Mouse (Mus musculus) embryonic stem cell, embryonic (primary cell): Measurements from ENCODE around the gene Fbln1.

Experiments used
- CTCF ChIA-PET, 4 experiments: fragments of 300-600 bp in 2 of 4; fragments of 350-600 bp in 2 of 4; sonication (Branson Sonifier 250); formaldehyde crosslinking; loops; one replicate each; lab custom pipeline; 2022; ENCODE audit warnings: inconsistent platforms in 2 of 4; lab: Charles Lee
- POLR2A ChIA-PET, 4 experiments: fragments of 300-600 bp in 2 of 4; fragments of 350-600 bp in 2 of 4; sonication (Branson Sonifier 250); formaldehyde crosslinking; loops; one replicate each; lab custom pipeline; 2022; ENCODE audit warnings: antibody characterized with exemption in 4 of 4, inconsistent platforms in 1 of 4; lab: Charles Lee

The Fbln1 gene

DNA sequence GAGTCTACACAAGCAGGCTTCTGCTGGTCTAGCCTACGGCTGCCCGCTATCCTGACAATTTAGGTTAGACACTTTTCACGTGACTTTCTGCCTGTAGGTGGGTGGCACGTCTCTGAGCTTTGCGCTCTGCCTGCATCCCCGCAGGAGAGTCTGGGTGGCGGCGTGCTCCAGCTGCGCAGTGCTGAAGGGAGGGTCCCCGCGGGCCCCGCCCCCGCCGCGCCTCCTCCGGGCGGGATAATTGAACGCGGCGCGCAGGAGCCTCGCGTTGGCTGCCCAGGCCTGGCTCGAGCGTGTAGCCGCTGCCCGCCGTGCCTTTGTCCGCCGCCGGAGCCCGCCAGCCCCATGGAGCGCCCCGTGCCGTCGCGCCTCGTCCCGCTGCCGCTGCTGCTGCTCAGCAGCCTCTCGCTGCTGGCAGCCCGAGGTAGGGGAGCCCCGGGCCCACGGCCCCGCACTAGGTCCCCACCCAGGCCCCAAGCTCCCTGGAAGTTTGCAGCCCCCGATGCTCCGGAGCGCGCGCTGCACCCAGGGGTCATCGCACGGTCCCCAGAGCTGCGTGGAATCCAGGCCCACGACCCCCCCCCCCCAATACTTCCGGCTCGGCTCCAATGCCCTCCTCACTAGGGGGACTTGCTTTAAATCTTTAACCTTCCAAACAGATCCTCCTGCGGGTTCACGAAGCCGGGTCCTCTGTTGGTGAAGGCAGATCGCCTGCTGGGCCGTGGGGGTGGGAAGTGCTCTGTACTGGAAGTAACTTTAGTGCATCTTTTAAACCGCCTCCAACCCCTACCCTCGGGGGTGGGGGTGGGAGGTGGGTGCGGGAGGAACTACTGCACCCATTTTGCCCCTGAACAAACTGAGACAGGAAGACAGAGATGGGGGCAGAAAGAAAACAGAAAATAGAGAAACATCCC is at the start of gene Fbln1:
Gene Fbln1, plus strand, starts transcription at position 158 of the 911 bp plus-strand sequence.
- CTCF ChIA-PET = interaction anchor here (0.5 to 2.3 kb wide), 16 partner anchors 10 to 1352 kb away, joined by 3 to 7 read pairs (median 4); no protein-coding TSS in a partner anchor
- POLR2A ChIA-PET = interaction anchor here (0.6 to 2.6 kb wide), 22 partner anchors 8 to 970 kb away, joined by 3 to 9 read pairs (median 4); partner anchors contain the start of gene Ribc2 (in 1 of the 4)

DNA sequence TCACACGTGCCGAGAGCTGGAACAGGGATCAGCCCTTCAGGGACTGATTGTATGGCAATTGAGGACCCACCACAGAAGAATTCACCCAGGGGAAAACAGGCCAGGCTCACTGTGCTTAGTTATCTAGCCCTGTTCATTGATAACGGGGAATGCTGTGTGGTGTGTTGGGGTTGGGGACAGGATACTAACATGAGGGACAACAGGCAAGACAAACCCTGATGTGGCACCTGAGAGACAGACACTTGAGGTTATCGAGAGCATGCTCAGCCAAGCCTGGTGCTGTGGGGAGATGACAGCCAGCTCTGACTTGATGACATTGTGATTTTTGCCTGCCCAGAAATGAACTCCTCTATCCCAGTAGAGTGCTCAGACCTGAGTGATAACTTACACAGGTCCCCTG is 49.6 kb upstream of the Fbln1 start:
- CTCF ChIA-PET = interaction anchor here in 1 of 4 experiments (1.5 kb wide), 1 partner anchor 101 kb away, joined by 4 read pairs; no protein-coding TSS in a partner anchor
- POLR2A ChIA-PET = no interaction called here

DNA sequence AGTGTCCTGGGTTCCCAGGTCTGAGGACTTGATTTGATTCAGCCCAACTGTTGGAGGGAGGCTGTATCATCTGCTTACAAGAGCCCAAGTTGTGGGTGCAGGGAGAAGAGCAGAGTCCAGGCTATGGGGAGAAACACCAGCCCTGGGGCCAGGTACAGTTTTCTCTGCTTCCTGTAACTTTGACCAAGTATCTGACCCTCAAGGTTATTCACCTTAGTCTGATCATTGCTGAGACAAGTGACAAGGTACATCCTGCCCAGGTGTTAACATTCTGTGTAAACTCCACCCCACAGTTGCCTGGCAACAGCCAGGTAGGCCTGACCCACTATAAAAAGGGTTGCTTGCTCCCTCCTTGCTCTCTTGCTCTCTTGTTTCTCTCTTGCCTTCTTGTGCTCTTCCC is 44.3 kb upstream of the Fbln1 start:
- POLR2A ChIA-PET = no interaction called here
- CTCF ChIA-PET = interaction anchor here in 1 of 4 experiments (1.1 kb wide), 1 partner anchor 9 kb away, joined by 3 read pairs; no protein-coding TSS in a partner anchor

- CTCF ChIA-PET = interaction anchor here in 2 of 4 experiments (0.8 to 1.8 kb wide), 2 partner anchors 11 to 12 kb away, joined by 3 to 6 read pairs; no protein-coding TSS in a partner anchor
Observed at GRCm38 (mm10) chr15:85162693-85163663, 42.8 kb upstream of the Fbln1 start.

DNA sequence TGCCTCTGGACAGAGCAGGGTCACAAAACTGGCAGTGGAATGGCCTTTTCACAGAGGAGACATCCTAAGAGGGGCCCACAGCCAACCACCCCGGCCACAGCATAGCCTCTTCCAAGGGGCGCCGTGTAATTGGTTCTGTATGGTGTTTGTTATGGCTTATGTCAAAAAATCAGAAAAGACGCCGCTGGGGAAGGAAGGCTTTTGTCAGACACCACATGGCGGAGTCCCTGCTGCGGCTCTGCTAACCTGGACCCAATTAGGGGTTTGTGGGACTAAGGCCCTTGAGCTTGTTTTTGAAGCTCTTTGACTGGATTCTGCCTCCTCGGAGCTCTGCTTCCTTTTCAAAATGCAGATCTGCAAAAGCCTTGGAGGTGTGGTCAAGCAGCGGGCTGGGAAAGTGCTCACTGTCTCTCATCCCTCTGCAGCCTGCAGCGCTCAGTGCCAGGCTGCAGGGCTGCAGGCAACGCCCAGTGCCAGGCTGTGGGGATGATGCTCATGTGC is 39.3 kb upstream of the Fbln1 start:
- POLR2A ChIA-PET = interaction anchor here in 1 of 4 experiments (0.5 to 0.9 kb wide), 3 partner anchors 15 to 210 kb away, joined by 3 to 4 read pairs (median 3); no protein-coding TSS in a partner anchor
- CTCF ChIA-PET = interaction anchor here in 3 of 4 experiments (0.6 to 1.6 kb wide), 4 partner anchors 15 to 425 kb away, joined by 3 to 6 read pairs (median 3); no protein-coding TSS in a partner anchor

More at GRCm38 (mm10) chr15:85162693-85163663, 42.8 kb upstream of the Fbln1 start:
- POLR2A ChIA-PET = no interaction called here

DNA sequence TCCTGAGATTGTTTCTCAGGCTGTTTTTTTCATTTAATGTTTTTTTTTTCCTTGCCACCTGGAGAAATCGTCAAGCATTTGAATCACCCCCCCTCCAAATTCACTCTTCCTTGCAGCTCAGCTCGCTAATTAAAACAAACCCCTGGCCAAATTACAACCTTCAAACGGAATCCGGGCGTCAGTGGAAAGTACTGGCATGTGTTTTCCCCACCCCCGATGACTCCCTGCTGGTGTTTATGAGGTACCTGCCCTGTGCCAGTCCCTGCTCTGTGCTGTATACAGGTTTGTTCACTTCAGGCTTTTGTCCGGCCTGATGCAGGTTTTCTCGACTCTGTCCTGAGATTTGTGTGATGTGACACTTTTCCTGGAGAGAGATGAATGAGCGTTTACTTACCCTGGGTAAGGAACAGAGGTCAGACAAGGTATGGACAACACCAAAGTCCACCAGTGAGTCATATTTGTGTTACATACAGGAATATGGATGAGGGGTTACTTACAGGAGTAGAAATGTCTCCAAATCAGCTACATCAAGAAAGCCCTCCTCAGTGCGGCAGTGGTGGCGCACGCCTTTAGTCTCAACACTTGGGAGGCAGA is 38.6 kb upstream of the Fbln1 start:
- ChIA-PET POLR2A (no interaction called here), CTCF (interaction anchor here in 2 of 4 experiments (0.6 to 1.6 kb wide), 2 partner anchors 16 to 616 kb away, joined by 3 to 6 read pairs; no protein-coding TSS in a partner anchor)

DNA sequence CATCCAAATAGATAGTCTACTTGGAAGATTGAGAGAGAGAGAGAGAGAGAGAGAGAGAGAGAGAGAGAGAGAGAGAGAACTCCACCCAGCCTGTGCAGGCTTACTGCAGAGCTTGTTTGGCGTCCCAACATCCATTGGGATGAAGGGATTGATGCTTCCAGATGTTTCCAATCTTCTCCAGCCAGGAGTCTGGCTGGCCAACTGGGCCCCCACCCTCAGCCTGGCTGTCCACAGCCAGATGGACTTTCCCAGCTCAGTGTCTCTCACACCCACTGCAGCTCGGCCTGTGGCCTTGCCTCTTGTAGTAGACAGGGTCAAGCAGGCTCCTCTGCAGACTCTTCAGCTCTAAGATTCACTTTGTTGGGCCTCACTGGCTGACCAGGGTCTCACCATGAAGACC is 33.7 kb upstream of the Fbln1 start:
- POLR2A ChIA-PET = interaction anchor here in 1 of 4 experiments (1.4 kb wide), 1 partner anchor 34 kb away, joined by 4 read pairs; the partner anchor contains the start of gene Fbln1
- CTCF ChIA-PET = interaction anchor here in 1 of 4 experiments (1.2 kb wide), 1 partner anchor 21 kb away, joined by 4 read pairs; no protein-coding TSS in a partner anchor

GRCm38 (mm10) chr15:85173425-85173824 is 32.3 kb upstream of the Fbln1 start:
- CTCF ChIA-PET = interaction anchor here in 1 of 4 experiments (1.4 kb wide), 1 partner anchor 22 kb away, joined by 6 read pairs; no protein-coding TSS in a partner anchor
- POLR2A ChIA-PET = interaction anchor here in 2 of 4 experiments (1.1 to 1.8 kb wide), 3 partner anchors 11 to 33 kb away, joined by 3 to 4 read pairs (median 4); partner anchors contain the start of gene Fbln1 (in 1 of the 2)

DNA sequence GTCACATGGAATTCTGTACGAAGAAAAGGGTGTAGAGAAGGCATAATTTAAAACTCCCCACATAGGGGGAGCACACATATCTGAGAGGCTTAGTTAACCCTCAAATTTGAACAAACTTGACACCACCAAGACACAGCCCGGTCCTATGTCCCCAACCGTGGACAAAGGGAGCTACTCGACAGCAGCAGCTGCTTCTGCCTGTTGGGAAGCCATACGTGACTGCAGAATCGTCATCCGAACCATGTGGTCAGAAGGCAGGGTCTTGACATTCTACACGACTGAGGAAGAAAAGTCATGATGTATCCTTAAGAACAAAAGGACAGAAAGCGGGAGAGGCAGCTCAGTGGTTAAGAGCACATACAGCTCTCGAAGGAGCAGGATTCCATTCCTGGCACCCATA is 31.7 kb upstream of the Fbln1 start:
- POLR2A ChIA-PET = interaction anchor here in 3 of 4 experiments (0.6 to 1.8 kb wide), 4 partner anchors 12 to 323 kb away, joined by 3 to 4 read pairs (median 4); no protein-coding TSS in a partner anchor

DNA sequence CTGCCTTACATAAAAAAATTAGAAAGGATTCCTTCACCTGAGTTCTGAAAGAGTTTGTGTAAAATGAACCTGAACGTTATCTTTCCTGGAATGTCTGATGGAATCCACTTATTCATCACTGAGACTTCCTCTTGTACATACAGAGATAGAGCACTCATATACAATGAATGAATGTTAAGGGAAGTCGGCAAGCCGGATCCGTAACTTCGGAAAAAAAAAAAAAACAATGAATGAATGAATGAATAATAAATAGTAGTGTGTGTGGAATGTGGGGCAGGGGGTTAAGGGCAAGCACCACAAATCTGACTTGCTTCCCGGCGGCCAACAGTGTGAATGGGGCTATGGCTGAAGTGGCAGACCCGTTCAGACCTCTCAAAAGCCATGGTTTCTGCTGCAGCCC is 28.2 kb upstream of the Fbln1 start:
- ChIA-PET POLR2A (no interaction called here), CTCF (no interaction called here)

More for the DNA sequence above, 31.7 kb upstream of the Fbln1 start:
- CTCF ChIA-PET = interaction anchor here in 2 of 4 experiments (0.7 to 1.4 kb wide), 2 partner anchors 23 to 93 kb away, joined by 5 to 6 read pairs; no protein-coding TSS in a partner anchor

DNA sequence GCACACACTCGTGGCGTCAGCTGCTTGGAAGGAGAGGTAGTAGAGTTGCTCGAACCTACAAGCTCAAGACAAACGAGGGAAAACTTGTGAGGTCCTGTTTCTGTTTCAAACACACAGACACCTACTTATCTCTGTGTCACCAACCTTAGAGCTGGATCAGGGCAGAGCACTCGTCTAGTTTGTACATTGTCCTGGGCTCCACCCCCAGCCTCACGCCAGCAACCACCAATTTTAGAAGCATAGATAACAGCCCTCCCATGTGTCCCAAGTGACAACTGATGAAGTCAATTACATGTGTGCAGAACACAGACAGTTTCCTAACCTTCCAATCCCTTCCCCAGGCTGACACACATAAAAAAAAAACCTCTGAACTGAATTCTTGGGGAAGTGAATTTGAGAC is 27.6 kb upstream of the Fbln1 start:
- POLR2A ChIA-PET = no interaction called here
- CTCF ChIA-PET = no interaction called here

GRCm38 (mm10) chr15:85179528-85180180 is 26.1 kb upstream of the Fbln1 start:
- POLR2A ChIA-PET = no interaction called here
- CTCF ChIA-PET = interaction anchor here in 1 of 4 experiments (0.6 to 0.8 kb wide), 3 partner anchors 19 to 69 kb away, joined by 8 to 14 read pairs (median 10); no protein-coding TSS in a partner anchor

DNA sequence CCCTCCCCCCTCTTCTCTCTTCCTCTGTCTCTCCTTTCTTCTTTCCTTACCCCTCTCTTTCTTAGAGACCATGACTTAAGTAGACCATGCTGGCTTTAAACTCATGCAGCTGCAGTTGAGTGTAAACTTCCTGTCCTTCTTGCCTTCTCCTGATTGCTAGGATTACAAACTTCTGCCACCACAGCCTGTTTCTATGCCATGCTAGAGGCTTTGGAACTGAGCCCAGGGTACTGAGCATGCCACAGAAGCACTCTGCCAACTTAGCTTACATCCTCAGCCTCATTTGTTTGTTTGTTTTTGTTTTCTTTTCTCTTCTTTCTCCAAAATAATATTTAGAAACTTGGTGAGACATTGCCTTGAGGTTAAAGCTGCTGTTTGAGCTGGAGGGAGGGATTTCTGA is 25.4 kb upstream of the Fbln1 start:
- CTCF ChIA-PET = interaction anchor here in 1 of 4 experiments (0.8 kb wide), 1 partner anchor 29 kb away, joined by 14 read pairs; no protein-coding TSS in a partner anchor
- POLR2A ChIA-PET = no interaction called here

- ChIA-PET POLR2A (interaction anchor here in 1 of 4 experiments (0.9 kb wide), 1 partner anchor 22 kb away, joined by 3 read pairs; no protein-coding TSS in a partner anchor), CTCF (interaction anchor here in 1 of 4 experiments (0.6 kb wide), 1 partner anchor 17 kb away, joined by 3 read pairs; no protein-coding TSS in a partner anchor)
Observed at GRCm38 (mm10) chr15:85182063-85182462, 23.7 kb upstream of the Fbln1 start.

DNA sequence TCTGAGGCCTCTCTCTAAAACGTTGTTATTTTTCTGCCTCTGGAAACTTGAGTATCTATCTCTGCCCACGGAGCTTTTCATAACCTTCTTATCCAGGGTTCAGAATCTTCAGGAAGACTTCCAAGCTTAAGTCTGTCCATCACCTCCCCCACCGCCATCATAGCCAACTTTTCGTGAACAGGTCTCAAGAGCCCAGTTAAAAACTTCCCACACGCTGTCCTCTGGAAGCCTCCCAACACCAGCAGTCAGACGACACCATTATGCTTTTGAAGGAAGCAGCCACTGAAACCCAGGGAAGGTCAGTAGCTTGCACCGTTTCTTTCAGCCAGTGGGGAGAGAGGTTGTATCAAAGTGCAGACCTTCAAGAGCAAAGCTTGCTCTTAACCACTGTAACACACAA is 18.8 kb upstream of the Fbln1 start:
- ChIA-PET POLR2A (no interaction called here), CTCF (interaction anchor here in 2 of 4 experiments (0.7 to 0.9 kb wide), 2 partner anchors 11 to 12 kb away, joined by 5 read pairs; no protein-coding TSS in a partner anchor)

- ChIA-PET CTCF (no interaction called here), POLR2A (no interaction called here)
Observed at GRCm38 (mm10) chr15:85188167-85188778, 17.5 kb upstream of the Fbln1 start.
